Mouse (Mus musculus) erythroid progenitor cell, adult 5-6 weeks (primary cell): ENCODE results near the gene Nrg3. TPM values are rescaled to one million over a fixed set of nuclear protein-coding genes. Genes with fewer than 3 reads are reported as not detected.

Experiments used
- ATAC-seq: replicated peaks from 2 replicates; pipeline ENCODE4 v1.8.0; 2016; ENCODE audit warnings: moderate number of reproducible peaks, mild to moderate bottlenecking, moderate TSS enrichment, inconsistent platforms; ENCODE audit not compliant: poor library complexity, low FRiP score, severe bottlenecking
- total RNA-seq, 2 experiments: library from RNA; stranded (forward) in 1 of 2; stranded (reverse) in 1 of 2; fragments of 150-400 nt in 1 of 2; fragments of 186-747, 209-891 nt in 1 of 2; gene quantifications; 2 replicates each; pipeline versions ENCODE4 v1.2.3 to v1.2.4; 2015 to 2017; ENCODE audit warnings: low replicate concordance in 2 of 2

Gene Nrg3
- total RNA-seq (2015; ENCODE audit: low replicate concordance) (not detected in 2 replicates), total RNA-seq (2017; ENCODE audit: low replicate concordance) (not detected in 2 replicates)

DNA sequence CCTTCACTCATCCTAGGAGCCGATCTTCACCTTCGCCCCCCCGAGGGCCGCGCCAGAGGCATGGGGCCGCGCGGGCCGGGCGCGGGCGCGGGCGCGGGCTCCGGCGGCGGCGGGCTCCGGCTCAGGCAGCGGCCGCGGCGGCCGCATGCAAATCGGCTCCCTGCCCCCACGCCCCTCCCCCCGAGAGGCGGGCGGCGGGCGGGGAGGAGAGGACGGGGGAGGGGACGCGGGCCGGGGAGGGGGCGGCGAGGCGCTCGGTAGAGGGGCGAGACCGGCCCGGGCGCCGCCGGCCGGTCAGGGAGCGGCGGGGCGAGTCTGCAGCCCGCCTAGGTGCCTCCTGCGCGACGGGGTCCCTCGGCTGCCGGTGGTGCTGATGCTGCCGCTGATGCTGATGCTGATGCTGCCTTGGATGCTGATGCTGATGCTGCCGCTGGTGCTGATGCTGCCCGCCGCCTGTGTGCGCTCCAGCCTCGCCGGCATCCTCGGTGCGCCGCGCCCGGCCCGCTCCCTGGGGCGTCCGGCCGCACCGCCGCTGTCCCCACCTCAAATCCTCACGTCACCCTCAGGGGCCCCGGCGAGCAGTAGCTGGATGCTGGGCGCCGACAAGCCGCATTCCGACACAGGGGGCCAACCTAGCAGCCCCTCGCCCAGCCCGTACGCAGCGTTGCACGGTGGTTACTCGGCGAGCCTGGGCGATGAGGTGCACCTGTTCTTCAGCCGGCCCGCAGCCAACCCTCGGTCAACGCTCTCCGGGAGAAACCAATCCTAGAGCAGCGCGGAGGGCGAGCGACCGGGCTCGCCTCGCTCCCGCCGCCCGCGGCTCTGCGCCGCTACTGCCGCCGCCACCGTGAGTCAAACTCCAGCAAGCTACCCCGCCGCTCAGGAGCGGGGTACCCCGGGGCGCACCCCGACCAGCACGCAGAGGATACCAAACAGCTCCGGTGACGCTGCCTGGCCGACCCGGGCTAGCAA lies at the start of gene Nrg3:
Nrg3 (minus strand) TSS at position 299 of the 972 bp plus-strand sequence.
- ATAC-seq, result no peak

DNA sequence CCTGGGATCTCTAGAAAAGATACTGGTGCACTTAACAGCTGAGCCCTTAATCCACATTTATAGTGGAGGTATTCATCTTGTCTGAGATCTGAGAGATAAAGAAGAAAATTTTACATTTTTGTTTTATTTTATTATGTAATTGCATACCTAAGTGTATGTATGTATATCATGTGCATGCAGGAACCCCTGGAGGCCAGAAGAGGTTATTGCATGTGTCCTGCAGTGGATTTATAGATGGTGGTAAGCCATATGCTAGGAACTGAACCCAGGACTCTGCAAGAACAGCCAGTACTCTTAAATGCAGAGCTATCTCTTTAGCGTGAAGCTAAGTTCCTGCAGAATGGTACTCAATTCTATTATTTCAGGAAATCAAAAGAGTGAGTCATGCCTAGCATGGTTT lies 36.1 kb upstream of the Nrg3 start:
- ATAC-seq, result no peak

DNA sequence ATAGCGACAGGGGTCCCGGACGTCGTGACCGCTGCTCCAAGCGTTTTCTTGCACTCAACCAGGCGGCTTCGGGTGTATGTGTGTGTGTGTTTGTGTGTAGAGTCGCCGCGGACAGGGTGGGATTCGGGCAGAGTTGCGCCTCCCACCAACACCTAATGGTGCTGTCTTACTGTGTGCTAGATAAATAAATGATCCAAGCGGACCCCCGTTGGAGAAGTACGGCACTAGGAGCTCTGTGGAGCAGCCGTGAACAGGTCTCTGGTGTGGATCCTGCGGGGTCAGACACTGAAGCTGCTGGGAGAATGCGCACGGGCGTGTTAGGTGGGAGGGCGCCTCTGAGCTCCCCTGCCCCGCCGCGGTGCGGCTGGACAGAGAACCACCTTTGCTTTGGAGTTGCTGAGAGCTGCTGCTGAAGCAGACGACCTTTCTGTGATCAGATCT lies 903 bp upstream of the Nrg3 start:
- no peak for ATAC-seq

DNA sequence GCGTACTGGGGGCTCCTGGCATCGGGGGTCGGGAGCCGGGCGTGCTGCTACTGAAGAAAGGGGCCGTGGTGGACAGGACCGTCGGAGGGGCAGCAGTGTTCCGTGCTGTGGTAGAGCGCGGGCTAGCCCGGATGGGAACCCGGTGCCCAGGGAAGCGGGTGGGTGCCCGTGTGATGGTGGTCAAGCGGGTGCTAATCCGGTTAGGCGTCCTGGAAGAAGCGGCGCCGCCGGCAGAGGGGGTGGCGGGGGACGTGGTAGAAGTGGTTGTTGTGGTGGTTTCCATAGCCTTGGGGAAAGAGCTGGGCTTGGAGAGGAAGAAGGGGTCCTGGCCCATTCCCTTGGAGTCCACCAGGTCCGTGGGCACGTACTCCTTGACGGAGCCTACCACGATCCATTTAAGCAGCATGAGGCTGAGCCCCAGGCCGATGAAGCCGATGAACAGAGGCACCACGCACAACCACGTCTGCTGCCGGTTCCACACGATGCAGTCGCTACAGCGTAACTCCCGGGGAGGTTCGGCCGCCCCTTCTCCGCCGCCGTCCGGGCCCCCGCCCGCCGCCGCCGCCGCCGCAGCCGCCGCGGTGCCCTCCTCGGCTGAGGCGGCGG lies 639 bp downstream of the Nrg3 start:
- ATAC-seq, result no peak

DNA sequence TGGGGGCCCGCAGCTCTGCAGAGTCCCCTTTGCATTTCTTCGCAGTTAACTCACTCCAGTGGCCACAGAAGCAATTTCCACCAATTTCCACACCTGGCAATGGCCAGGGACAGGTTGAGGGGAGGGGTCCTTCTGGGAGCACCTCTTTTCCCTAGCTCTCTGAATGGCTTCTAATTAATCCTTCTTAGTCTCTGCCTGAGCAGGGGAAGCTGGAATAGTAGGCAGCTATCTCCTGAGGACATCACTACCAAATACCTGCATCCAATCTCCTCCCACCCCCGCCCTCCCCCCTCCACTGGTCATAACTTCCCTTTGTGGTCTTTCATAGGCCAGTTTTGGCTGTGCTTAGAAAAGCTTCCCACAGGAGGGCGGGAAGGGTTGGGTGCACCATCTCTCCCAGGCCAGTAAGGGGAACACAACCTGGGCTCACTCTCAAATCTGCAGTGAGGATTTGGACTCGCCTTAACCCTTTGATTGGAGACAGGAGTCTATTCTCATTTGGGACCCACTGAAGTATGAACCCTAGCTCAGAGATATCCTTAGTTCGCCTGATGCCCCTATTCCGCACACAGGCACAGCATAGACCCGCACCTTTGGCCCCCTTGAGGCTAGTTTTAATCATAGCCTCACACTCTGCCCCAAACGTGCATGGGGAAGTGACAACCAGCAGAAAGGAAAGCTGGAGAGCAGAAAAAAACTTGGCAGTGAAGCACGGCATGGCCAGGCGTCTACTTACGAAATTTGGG lies 1.5 kb downstream of the Nrg3 start:
- no peak for ATAC-seq

DNA sequence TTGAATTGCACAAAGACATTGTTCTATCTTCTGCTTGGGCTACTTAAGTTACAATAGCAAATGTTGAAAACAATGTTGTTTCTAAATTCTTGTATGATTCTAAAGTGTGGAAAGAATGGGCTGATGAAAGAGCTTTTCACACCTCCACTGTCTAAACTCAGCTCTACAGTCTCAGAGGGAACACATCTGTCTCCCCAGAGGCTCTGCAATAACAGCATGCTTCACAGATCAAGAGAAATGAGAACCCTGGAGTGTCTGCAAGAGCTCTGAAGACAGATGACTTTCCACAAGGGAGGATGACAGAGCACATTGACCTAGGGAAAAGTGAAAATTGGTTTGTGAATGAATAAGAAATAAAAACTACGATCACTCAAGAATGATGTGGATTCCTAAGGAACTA lies 27.4 kb downstream of the Nrg3 start:
- ATAC-seq, result no peak

DNA sequence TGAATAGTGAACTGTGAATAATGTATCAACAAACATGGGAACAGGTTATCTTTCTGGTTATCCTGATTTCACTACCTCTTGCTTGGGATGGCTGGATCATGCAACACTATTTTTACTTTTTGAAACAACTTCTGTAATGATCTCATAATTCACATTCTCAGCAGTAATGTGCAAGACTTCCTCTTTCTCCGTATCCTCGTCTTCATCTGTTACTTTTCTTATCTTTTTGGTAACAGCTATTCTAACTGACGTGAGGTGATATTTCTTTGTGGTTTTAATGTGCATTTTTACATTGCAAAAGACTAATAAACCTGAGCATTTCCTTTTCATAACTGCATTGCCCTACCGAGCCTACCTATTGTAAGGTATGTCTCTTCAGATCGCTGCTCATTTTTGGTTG lies 44.4 kb downstream of the Nrg3 start:
- no peak for ATAC-seq

DNA sequence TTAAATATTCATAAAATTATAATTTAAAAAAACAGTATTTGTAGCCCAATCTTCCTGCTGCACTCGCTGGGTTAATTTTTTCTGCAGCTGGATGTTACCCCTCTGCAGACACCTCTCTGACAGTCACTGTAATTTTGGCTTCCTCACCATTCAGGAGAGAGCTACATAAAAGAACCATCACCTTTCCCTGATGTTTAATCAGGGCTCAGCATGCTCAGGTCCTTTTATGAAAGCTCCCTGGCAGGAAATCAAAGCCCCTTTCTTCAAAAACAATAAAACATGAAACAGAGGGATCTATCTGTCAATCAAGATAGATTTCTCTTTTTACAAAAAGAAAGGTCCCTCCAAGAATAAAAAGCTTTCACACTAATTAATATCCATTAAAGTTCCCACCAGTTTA lies 51.0 kb downstream of the Nrg3 start:
- ATAC-seq, result no peak

DNA sequence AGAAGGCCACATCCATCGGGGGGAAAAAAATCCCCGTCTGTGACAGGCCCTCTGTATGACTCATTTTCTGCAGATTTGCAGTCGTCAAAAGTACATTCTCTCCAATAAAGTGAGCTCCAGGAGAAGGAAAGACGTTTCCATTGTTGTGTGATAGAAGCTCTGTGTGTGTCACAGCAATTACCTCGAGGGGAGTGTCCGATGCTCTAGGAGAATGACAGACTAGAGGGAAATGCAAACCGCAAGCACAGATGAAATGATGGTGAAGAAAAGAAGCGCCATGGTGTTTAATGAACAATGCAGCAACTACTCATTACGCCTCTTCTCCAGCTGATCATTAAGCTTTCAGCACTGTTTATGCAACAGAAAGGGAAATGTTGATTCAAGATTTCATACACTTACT lies 59.6 kb downstream of the Nrg3 start:
- ATAC-seq, result no peak

DNA sequence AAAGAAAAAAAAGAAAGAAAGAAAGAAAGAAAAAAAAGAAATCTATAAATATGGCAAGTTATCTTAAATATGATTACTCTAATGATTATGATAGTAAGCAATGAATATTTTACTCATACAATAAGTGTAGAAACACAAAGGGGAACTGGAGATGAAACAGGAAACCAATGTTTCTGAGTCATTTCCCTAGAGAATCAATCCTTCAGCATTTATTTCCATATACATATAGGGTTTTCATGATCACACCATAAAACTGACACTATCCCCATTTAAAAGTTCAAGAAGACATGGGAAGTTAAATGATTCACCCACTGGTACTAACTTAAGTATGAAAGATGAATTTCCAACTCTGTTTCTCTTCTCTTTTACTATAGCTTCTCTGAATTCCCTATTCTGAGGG lies 86.0 kb downstream of the Nrg3 start:
- no peak for ATAC-seq

DNA sequence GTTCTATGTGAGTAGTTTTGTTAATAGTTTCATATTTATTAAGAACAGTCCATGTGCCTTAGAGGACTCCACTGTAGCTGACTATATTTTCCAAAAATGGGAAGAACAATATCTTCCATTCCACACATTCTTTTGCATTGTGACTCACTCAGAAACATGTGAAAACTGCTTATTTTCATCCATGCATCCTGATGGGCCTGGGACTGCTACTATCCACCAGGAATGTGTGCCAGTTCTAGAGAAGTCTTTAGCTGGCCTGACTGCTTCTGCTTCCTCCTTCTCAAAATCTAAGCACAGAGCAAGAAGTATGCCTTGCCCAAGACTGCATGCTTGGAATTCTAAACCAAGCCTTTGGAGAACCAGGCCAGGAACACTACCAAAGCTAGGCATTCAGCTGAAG lies 91.6 kb downstream of the Nrg3 start:
- ATAC-seq, result no peak

DNA sequence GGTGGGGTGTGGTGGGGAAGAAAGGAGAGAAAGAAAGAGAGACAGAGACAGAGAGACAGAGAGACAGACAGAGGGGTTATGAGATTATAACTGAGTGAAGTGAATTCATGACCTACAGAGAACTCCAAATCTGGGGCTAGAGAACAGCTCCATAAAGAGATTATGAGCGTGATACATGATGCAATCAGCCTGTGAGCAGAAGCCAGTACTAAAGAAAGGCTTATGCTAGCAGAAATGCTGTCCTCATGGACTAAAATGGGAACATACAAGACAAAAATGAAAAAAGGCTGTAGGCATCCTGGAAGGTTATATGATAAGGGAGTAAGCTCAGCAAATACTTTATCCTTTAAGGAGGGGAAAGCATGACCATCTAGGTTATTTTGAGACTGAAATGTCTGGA lies 99.7 kb downstream of the Nrg3 start:
- ATAC-seq, result no peak

DNA sequence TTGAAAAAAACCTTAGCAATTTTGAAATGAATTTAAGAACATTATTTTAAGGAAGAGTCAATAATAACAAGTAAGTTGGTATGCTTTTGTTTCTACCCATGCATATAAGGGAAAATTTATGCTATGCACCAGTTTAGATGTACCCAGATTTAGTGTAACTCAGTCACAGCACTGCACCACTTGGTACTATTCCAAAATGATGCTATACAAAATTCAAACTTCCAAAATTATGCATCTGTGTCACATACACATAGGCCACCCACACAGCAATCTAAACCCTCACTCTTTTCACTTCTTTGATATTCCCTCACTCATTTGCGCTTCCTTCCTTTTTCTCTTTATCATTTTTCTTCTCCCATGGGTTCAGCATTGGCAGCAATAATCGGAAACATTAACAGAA lies 116.6 kb downstream of the Nrg3 start:
- no peak for ATAC-seq

DNA sequence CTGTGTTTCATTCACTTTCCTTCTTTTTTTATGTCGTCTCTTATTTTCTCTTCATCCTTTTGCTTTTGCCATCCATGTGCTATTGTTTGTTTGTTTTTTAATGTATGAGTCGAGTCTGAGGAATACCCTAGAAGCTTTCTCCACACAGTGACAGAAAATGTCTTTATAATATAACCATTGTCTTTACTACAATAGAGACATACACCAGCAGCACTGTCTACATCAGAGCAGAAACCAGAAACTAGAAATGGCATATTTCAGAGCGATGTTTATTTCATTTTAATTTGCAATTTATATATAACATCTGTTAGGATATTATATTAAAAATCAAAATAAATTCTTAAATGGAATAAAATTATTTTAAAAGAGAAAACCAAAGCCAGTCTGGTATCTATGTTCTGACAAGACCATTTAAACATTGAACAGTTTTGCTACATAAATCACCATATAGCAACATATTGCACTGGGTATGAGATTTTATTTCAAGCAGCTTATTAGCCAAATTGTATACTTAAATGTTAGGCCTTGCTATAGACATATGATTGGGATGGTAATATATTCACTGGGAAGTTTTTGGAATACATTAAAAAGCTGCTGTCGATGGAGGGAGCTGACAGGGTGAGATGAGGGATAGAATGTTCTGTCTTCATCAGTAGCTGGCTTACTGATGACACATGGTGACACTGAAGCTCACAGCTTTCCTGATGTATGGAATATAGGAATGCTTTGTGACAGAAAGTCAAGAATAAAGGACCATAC lies 120.7 kb downstream of the Nrg3 start:
- no peak for ATAC-seq

DNA sequence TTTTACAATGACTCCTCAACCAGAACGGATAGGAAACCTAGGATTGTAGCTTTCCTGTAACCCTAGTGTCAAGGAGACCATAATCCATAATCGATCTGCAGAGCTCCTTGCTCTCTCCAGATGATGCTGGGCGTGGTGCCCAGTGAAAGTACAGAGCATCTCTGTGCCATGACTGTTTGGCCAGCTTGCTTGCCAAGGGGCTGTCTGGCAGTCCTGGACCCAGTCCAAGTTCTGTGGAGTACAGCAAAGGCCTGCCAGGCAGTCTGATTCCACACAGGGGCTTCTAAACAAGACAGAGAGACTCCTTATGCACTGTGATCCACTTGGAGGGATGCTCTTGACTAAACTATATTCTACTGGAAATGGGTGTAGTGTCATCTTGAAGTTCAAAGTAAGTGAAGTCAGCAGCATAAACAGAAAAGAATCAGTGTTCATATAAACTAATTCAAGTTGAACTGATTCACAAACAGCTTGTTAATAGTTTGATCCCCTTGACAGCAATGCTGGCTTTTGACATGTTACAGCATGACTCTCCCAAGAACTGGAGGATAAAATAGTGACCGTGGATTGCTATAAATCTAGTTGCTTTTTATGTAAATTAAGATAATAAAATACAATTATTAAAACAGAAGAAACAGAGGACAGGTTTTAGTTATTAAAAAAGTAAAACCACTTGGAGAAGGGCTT lies 155.3 kb downstream of the Nrg3 start:
- ATAC-seq, result no peak

DNA sequence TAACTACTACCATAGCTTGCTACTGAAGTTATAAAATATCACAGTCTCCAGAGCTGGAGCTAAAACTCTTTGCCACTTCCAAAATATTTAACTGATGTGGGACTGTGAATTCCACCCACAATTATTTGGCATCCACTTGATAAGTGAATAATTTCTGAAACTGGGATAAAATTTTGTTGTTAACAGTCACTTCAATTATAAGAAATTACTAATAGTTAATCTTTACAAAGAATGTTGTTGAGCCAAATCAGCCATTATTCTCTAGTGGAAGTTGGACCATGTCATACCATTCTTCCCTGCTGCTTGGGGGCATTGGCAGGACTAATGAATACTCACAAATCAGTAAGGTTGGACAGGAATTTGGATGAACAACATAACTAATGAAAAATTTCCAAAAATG lies 158.8 kb downstream of the Nrg3 start:
- ATAC-seq, result no peak

DNA sequence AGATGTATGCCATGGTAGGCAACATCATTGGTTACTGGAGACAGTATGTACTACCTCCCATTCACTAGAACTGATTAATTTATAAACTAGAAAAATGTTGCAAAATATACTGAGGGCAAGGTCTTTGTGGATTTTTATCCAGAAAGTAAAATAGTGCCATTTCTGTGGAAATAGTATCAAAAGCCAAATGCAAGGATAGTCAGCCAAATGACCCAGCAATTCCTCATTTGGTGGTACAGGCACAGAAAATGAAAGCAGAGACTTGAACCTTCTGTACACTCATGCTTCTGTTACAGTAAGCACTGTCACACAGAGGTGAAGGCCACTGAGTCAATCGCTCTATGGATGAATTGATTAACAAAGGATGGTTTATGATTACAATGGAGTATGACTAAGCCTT lies 207.8 kb downstream of the Nrg3 start:
- ATAC-seq, result no peak

DNA sequence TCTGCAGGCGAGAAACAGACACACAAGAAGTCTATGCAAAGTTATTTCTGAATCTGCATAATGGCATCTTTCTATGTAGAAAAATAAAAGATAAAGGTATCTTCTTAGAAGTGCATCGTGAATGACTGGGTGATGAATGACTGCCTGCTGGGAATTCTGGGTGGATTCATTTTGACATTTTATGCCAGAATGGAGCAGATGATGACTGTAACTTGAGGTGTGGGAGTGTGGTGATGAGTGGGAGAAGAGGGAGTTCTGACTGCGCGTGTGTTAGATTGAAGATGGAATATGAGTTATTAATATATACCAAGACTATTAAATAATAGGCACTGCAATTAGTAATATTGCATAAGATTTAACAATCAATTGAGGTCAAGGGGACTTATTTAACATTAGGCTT lies 208.5 kb downstream of the Nrg3 start:
- no peak for ATAC-seq

DNA sequence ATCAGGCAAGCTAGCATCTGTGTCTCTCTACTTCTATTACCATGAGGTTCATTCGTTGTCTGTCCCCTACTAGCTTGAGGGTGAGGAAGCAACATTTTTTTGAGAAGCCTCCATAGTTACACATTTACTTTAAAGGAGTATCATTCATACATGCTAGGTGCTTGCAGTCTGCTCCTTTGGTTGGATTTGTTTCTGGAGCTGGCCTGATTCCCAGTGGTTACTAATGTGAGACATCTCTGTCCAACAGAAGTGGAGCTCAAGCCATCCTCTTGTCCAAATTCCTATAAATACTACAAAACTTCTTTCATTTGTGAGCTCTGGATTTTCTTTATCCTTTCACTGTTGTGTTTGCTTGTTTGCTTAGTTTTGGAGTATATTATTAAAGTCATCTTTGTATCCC lies 211.9 kb downstream of the Nrg3 start:
- ATAC-seq, result no peak
